Mouse (Mus musculus) spleen, adult 10 weeks (tissue): ENCODE data around the gene Chd1l. TPM values are rescaled to one million over a fixed set of nuclear protein-coding genes. Genes with fewer than 3 reads are reported as not detected.

ENCODE experiments used
- polyA plus RNA-seq: library from polyadenylated mRNA; stranded (reverse); fragments of 350-450 nt; fragmentation: Illumina TruSeq; extraction: RNeasy Lipid Tissue Mini Kit (QIAGEN cat#74804); gene quantifications from one replicate; pipeline ENCODE4 v1.2.3, GENCODE M21; 2015; ENCODE audit warnings: low replicate concordance; ENCODE audit not compliant: insufficient read depth

The Chd1l gene
- 23.8 TPM for polyA plus RNA-seq

GRCm38 (mm10) chr3:97609845-97610410 lies at the start of gene Chd1l:
TSS of gene Chd1l (minus strand) at chr3:97610203.

GRCm38 (mm10) chr3:97657655-97658411 lies 47.8 kb upstream of the Chd1l start, which contains the start of gene Prkab2:
TSS of gene Prkab2 (plus strand) at chr3:97658193.

GRCm38 (mm10) chr3:97628391-97629001 lies 18.5 kb upstream of the Chd1l start, which contains the start of gene Fmo5:
TSS of gene Fmo5 (plus strand) at chr3:97628804.

Other genes starting within 250 kb of the Chd1l start
- not detected for gene Olfr1402, start 188.2 kb downstream of the Chd1l start, polyA plus RNA-seq
- 17.5 TPM for gene Fmo5, start 18.6 kb upstream of the Chd1l start, polyA plus RNA-seq
- 23.3 TPM for gene Prkab2, start 48.0 kb upstream of the Chd1l start, polyA plus RNA-seq
- gene Gm17651, start 64.5 kb upstream of the Chd1l start, polyA plus RNA-seq: not detected